Mouse (Mus musculus) stomach, embryonic 14.5 days (tissue): ENCODE results near the gene Tusc2. TPM values are rescaled to one million over a fixed set of nuclear protein-coding genes. Genes with fewer than 3 reads are reported as not detected.
A peak's percentile ranks its signal among the peaks of the same experiment; 100 is the strongest.

ENCODE experiments used
- ATAC-seq: fragments of 200-750 bp; cut with Nextera tagmentation; 2 replicates; pipeline ENCODE4 v1.8.0; 2017; ENCODE audit warnings: low read depth, moderate TSS enrichment; ENCODE audit not compliant: insufficient number of reproducible peaks, insufficient read depth, low FRiP score
- H3K27ac ChIP-seq: fragments of 300-500 bp; sonication (generic); 2 replicates; pipeline ENCODE4 v1.5.1; 2014; ENCODE audit warnings: mild to moderate bottlenecking, low read length, moderate library complexity, mixed read lengths
- H3K27me3 ChIP-seq: fragments of 300-500 bp; sonication (generic); 2 replicates; pipeline ENCODE4 v1.6.1; 2014; ENCODE audit warnings: low read length, control low read depth, mixed read lengths; ENCODE audit not compliant: control insufficient read depth, insufficient read depth
- H3K36me3 ChIP-seq: fragments of 300-500 bp; sonication (generic); 2 replicates; pipeline ENCODE4 v1.6.1; 2014; ENCODE audit warnings: mild to moderate bottlenecking, control low read depth, low read length, moderate library complexity, mixed read lengths; ENCODE audit not compliant: control insufficient read depth, insufficient read depth
- H3K4me1 ChIP-seq: fragments of 300-500 bp; sonication (generic); 2 replicates; pipeline ENCODE4 v1.6.1; 2014; ENCODE audit warnings: low read length, control low read depth, mixed read lengths; ENCODE audit not compliant: control insufficient read depth, insufficient read depth
- H3K4me2 ChIP-seq: fragments of 300-500 bp; sonication (generic); replicated peaks from 2 replicates; pipeline ENCODE4 v1.6.1; 2014; ENCODE audit warnings: low read depth, low read length, control low read depth
- H3K4me3 ChIP-seq: fragments of 300-500 bp; sonication (generic); 2 replicates; pipeline ENCODE4 v1.5.1; 2014; ENCODE audit warnings: low read depth, low read length, control low read depth
- H3K9ac ChIP-seq: fragments of 300-500 bp; sonication (generic); replicated peaks from 2 replicates; pipeline ENCODE4 v1.6.1; 2014; ENCODE audit warnings: low read depth, mild to moderate bottlenecking, control low read depth, low read length, moderate library complexity, mixed read lengths
- H3K9me3 ChIP-seq: fragments of 300-500 bp; sonication (generic); 2 replicates; pipeline ENCODE4 v1.6.1; 2016; ENCODE audit warnings: low read depth, low read length, control low read depth; ENCODE audit not compliant: control insufficient read depth
- WGBS: fragments of 180-500 bp; shearing (Covaris S2); extraction: QIAGEN DNeasy Blood & Tissue Kit; methylation state at CpG from one replicate; pipeline ENCODE4 v1.1.7; 2014; 5-methylcytosine and 5-hydroxymethylcytosine counted together
- polyA plus RNA-seq: library from polyadenylated mRNA; unstranded; fragments of >200 nt; fragmentation: Nextera tagmentation; extraction: Ambion mirVana; gene quantifications from 2 replicates; pipeline ENCODE4 v1.2.1, GENCODE M21; 2014

Tusc2 gene
- polyA plus RNA-seq, 1 experiment from 2014 or later = 36.2 TPM

DNA sequence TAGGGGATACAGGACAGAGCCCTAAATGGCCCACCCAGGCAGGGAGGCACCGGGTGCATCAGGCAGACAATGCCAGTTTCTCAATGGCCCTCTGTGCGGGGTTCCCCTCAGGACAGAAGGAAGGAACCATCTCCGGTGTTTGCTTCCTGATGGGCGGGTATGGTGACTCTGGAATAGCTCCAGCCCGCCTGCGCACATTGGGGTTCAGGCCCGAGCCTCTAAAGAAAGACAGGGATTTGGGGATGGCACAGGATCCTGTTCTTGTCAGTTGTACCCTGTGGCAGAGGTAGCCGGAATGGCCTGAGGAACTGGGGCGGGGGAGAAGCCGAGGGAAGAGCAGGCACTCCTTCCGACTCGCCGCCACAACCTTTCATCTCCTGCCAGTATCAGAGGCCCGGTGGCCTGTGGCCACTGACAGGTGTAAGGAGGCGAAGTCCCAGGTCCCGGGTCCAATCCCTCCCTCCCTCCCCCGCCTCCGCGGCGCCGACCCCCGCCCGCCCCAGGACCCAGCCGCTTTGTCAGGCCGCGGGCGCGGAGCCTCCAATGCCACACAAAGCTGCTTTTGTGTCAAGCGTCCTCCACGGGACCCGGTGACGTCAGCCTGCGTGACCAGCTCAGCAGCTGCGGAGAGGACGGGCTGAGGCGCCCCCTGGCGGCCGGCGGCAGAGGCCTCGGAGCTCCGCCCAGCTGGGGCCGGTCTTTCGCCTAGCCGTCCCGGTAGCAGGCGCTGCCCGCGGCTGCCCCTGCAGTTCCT lies 49.3 kb downstream of the Tusc2 start:
- H3K27ac ChIP-seq = peak overlapping the region; percentile 92
- H3K4me2 ChIP-seq = peak overlapping the region; percentile 72
- H3K9ac ChIP-seq = peak overlapping the region; percentile 55
- H3K27me3 ChIP-seq = no peaks in the 10 kb centered on the region
- H3K36me3 ChIP-seq = peaks cover 36% of the 10 kb centered on the region
- WGBS = 4% methylated on average over 48 of the region's 48 CpGs
- H3K4me1 ChIP-seq = peaks cover 29% of the 10 kb centered on the region; the same call in 1 of the 2 replicates
- H3K4me3 ChIP-seq = peak overlapping the region; percentile 27
- H3K9me3 ChIP-seq = no peaks in the 10 kb centered on the region
- ATAC-seq = peak; percentile 92

DNA sequence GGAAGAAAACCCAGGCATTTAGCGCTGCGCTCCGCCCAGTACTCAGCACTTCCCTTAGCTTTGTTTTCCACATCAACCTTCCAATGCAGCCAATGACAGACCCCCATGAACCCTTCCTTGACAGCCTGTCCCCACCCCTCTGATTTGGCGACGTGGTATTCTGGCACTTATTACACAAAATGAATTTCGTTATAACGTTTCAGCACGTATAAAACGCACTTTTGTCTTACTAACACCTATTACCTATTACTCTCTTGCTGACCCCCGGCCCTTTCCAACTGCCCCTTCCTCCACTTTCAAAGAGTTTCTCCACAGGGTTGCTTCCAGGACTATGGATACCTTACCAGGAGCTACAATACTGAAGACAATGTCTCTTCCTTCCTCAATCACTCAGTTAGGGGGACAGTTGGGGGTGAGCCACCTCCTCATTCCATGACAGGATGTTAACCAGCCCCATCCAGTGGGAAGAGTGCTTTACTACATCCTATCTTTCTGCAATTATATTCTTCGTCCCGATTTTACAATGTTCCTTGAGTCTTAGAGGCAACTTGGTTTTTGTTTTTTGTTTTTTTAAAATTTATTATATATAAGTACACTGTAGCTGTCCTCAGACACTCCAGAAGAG lies 50.0 kb downstream of the Tusc2 start:
- H3K9ac ChIP-seq = no peak overlapping the region; the same call in 1 of the 2 replicates
- peaks cover 42% of the 10 kb centered on the region for H3K36me3 ChIP-seq
- H3K4me1 ChIP-seq = peaks cover 28% of the 10 kb centered on the region
- H3K27ac ChIP-seq = peak overlapping the region; percentile 92
- no peaks in the 10 kb centered on the region for H3K9me3 ChIP-seq
- peak overlapping the region; percentile 27 for H3K4me3 ChIP-seq
- no peak for ATAC-seq
- no peaks in the 10 kb centered on the region for H3K27me3 ChIP-seq
- WGBS = 10% methylated on average over 12 of the region's 12 CpGs
- H3K4me2 ChIP-seq = peak overlapping the region; percentile 72

DNA sequence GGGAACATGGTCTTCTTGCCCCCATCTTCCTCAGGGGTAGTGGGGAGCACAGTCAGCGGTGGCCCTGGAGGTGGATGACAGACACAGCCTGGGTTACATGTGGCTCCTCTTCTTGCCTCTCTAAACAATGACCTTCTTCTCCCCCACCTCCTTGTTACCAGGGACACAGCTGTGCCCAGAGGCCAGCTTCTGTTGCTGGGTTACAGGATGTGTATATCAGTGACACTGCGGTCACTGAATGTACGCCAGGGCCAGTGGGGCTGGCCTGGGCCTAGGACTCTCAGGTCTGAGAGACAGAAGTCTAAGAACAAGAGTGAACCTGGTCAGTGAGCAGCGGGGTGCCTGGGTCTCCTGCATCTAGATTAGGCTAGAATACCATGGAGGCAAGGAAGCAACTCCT lies 52.0 kb downstream of the Tusc2 start:
- Histone ChIP-seq H3K9me3 (no peaks in the 10 kb centered on the region), H3K36me3 (peaks cover 61% of the 10 kb centered on the region), H3K4me3 (no peak overlapping the region), H3K4me2 (no peak overlapping the region), H3K27ac (peak overlapping the region; percentile 2; the same call in 1 of the 2 replicates), H3K27me3 (no peaks in the 10 kb centered on the region), H3K9ac (no peak overlapping the region), H3K4me1 (peaks cover 37% of the 10 kb centered on the region)
- ATAC-seq = no peak
- WGBS = 80% methylated on average over 4 of the region's 4 CpGs

Other genes starting within 250 kb of the Tusc2 start
- 12.4 and 12.9 TPM in 2 replicates for gene Hemk1, start 224.9 kb upstream of the Tusc2 start, polyA plus RNA-seq
- gene 6430571L13Rik, start 222.7 kb upstream of the Tusc2 start, polyA plus RNA-seq = 0.13 and 0.19 TPM in 2 replicates
- 0.43 and 0.70 TPM in 2 replicates for gene Cacna2d2, start 163.6 kb upstream of the Tusc2 start, polyA plus RNA-seq
- 45.9 and 46.6 TPM in 2 replicates for gene Tmem115, start 29.3 kb upstream of the Tusc2 start, polyA plus RNA-seq
- gene Cyb561d2, start 21.1 kb upstream of the Tusc2 start, polyA plus RNA-seq = 23.8 and 29.2 TPM in 2 replicates
- gene Nprl2, start 21.0 kb upstream of the Tusc2 start, polyA plus RNA-seq = 44.7 and 46.0 TPM in 2 replicates
- gene Zmynd10, start 16.0 kb upstream of the Tusc2 start, polyA plus RNA-seq = 0.52 and 0.74 TPM in 2 replicates
- gene Rassf1, start 11.7 kb upstream of the Tusc2 start, polyA plus RNA-seq = 53.6 and 54.1 TPM in 2 replicates
- gene Hyal2, start 4.7 kb downstream of the Tusc2 start, polyA plus RNA-seq = 119 and 127 TPM in 2 replicates
- 10.3 and 12.1 TPM in 2 replicates for gene Hyal1, start 13.7 kb downstream of the Tusc2 start, polyA plus RNA-seq
- gene Naa80, start 15.6 kb downstream of the Tusc2 start, polyA plus RNA-seq = 17.3 and 19.9 TPM in 2 replicates
- 1.0 and 1.4 TPM in 2 replicates for gene Hyal3, start 17.6 kb downstream of the Tusc2 start, polyA plus RNA-seq
- 54.0 and 61.1 TPM in 2 replicates for gene Ifrd2, start 24.4 kb downstream of the Tusc2 start, polyA plus RNA-seq
- gene Sema3b, start 46.0 kb downstream of the Tusc2 start, polyA plus RNA-seq = 6.1 and 7.9 TPM in 2 replicates
- gene Gnai2, start 72.1 kb downstream of the Tusc2 start, polyA plus RNA-seq = 359 TPM in 2 replicates
- 3.7 and 7.1 TPM in 2 replicates for gene Slc38a3, start 106.3 kb downstream of the Tusc2 start, polyA plus RNA-seq
- 1.8 and 2.4 TPM in 2 replicates for gene Gnat1, start 116.5 kb downstream of the Tusc2 start, polyA plus RNA-seq
- gene Sema3f, start 147.2 kb downstream of the Tusc2 start, polyA plus RNA-seq = 30.2 and 33.2 TPM in 2 replicates
- 204 and 205 TPM in 2 replicates for gene Rbm5, start 207.7 kb downstream of the Tusc2 start, polyA plus RNA-seq